In the genomic region with DNA sequence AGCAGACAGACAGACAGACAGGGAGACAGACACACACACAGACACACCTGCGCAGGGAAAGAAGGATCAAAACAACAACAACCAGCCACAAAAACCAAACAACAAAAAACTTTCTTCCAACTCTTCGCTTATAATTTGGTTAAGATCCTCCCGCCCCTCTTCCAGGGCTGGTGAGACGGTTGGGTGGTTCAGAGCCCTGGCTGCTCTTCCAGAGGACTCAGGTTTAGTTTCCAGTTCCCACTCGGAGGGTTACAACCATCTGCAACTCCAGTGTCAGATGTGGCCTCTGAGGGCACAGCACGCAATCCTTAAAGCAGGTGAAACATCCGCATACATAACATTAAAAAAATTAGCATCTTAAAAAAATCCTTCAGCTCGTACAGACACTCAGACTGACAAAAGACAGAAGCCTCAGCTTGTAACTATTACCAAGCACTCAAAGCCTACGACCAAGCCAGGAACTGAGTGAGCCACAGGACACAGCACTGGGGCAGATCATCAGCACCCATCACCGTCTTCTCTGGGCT, we compare ENCODE assay signal across 21 mouse cellular contexts. TPM values are rescaled to one million over a fixed set of nuclear protein-coding genes. Genes with fewer than 3 reads are reported as not detected.
DNase-seq lines count a peak whose midpoint lies in the region; ATAC-seq and TF ChIP-seq lines count a peak whose summit lies in the region.
"Had no signal": no experiment of that assay in that cellular context is flagged by ENCODE, and none has a peak within 500 bp of the region (broad histone marks: within the 10 kb centered on the region; RNA-seq: fewer than 3 reads in every experiment).

No protein-coding gene starts in this region.

- H3K4me2 ChIP-seq in liver, embryonic 14.5 days (ENCODE audit: low read depth) = peak overlapping the region; percentile 79
- H3K4me2 ChIP-seq: forebrain, embryonic 15.5 days; stomach, embryonic 15.5 days had no signal

- peaks cover 92% of the 10 kb centered on the region for H3K36me3 ChIP-seq in erythroblast, embryonic 14.5 days (ENCODE audit: control insufficient read depth)
- H3K36me3 ChIP-seq in liver, embryonic 14.5 days (replicated peaks; ENCODE audit: control insufficient read depth, insufficient read depth, low read depth) = peaks cover 34% of the 10 kb centered on the region

- no peaks in the 10 kb centered on the region for H3K9me3 ChIP-seq in erythroblast, embryonic 14.5 days (ENCODE audit: control insufficient read depth, low read length)
- no peaks in the 10 kb centered on the region for H3K9me3 ChIP-seq in liver, embryonic 14.5 days (ENCODE audit: control insufficient read depth, low read length)
- H3K9me3 ChIP-seq: forebrain, embryonic 15.5 days; stomach, embryonic 15.5 days had no signal

- H3K4me1 ChIP-seq in erythroblast, embryonic 14.5 days (ENCODE audit: control insufficient read depth) = peaks cover 91% of the 10 kb centered on the region
- peaks cover 51 to 57% of the 10 kb centered on the region in 2 experiments for H3K4me1 ChIP-seq in liver, embryonic 14.5 days (replicated peaks; ENCODE audit: control insufficient read depth in 2 of 2, insufficient read depth in 2 of 2, low read length in 1 of 2)

- H3K27ac ChIP-seq in liver, embryonic 14.5 days = peak overlapping the region; percentile 79

- DNase-seq in kidney, adult 18-20 months = peak; percentile 46
- DNase-seq in kidney, postnatal 10 days = no peak
- peak; percentile 43 for DNase-seq in kidney, adult 9 months
- DNase-seq in liver, embryonic 14.5 days (ENCODE audit: low read depth in 3 of 3, low spot score in 3 of 3) = no peak
- no peak for DNase-seq in ovary, adult 18-20 months (ENCODE audit: low spot score)
- DNase-seq in T-cell, adult 2 months (ENCODE audit: low spot score) = no peak
- DNase-seq: cerebellum, postnatal 10 days; heart, adult 18-20 months; lung, postnatal 36 days had no signal

- no peak for TF ChIP-seq EP300 in liver, embryonic 14.5 days (IDR thresholded peaks at IDR 0.05; ENCODE audit: low read depth)

- peak overlapping the region; percentile 72 for H3K4me3 ChIP-seq in erythroblast, embryonic 14.5 days (replicated peaks)
- peak overlapping the region; percentile 55 to 69 for H3K4me3 ChIP-seq in liver, embryonic 14.5 days (ENCODE audit: insufficient read depth in 1 of 2, low read depth in 2 of 2, low read length in 2 of 2)
- H3K4me3 ChIP-seq: forebrain, embryonic 15.5 days; stomach, embryonic 15.5 days had no signal

- WGBS in liver, embryonic 14.5 days (ENCODE audit: insufficient replicate concordance) = 80% methylated on average over 10 of the region's 10 CpGs

- TF ChIP-seq CTCF in liver, embryonic 14.5 days (IDR thresholded peaks at IDR 0.05; ENCODE audit: low read depth) = no peak

- ATAC-seq in erythroblast, adult 5-6 weeks (replicated peaks; ENCODE audit: low FRiP score, poor library complexity, severe bottlenecking) = no peak
- no peak for ATAC-seq in liver, embryonic 14.5 days (ENCODE audit: insufficient read depth)
- ATAC-seq: forebrain, embryonic 15.5 days; hindbrain, embryonic 16.5 days had no signal

- H3K9ac ChIP-seq in liver, embryonic 14.5 days (replicated peaks) = peak overlapping the region; percentile 73
- H3K9ac ChIP-seq: forebrain, embryonic 15.5 days; stomach, embryonic 15.5 days had no signal

- H3K27me3 ChIP-seq in erythroblast, embryonic 14.5 days (ENCODE audit: control insufficient read depth) = no peaks in the 10 kb centered on the region
- no peaks in the 10 kb centered on the region for H3K27me3 ChIP-seq in liver, embryonic 14.5 days (ENCODE audit: control insufficient read depth, insufficient read depth, low read length)
- H3K27me3 ChIP-seq: forebrain, embryonic 15.5 days; stomach, embryonic 15.5 days had no signal

RNA-seq across cellular contexts. Expression of gene Ssh1, which starts 22.2 kb away (rescaled TPM):
- 3.3 TPM in 2 replicates for polyA plus RNA-seq in erythroblast, embryonic 14.5 days (2012)
- 55.9 and 63.5 TPM in 2 replicates for total RNA-seq in erythroblast, adult 5-6 weeks (2015; ENCODE audit: low replicate concordance)
- 60.6 and 63.8 TPM in 2 replicates for total RNA-seq in erythroblast, adult 5-6 weeks (2017; ENCODE audit: low replicate concordance)
- polyA plus RNA-seq in liver, embryonic 14.5 days (2012; rRNA removed) = 4.8 and 4.9 TPM in 2 replicates
- polyA plus RNA-seq in liver, embryonic 14.5 days (2014; fragmentation: Nextera tagmentation; extraction: Ambion mirVana) = 6.7 TPM in 2 replicates

RNA-seq across cellular contexts. Expression of gene Dao, which starts 32.0 kb away (rescaled TPM):
- not detected in 2 replicates for polyA plus RNA-seq in erythroblast, embryonic 14.5 days (2012)
- not detected in 2 replicates for total RNA-seq in erythroblast, adult 5-6 weeks (2015; ENCODE audit: low replicate concordance)
- total RNA-seq in erythroblast, adult 5-6 weeks (2017; ENCODE audit: low replicate concordance) = not detected in 2 replicates
- not detected in 2 replicates for polyA plus RNA-seq in liver, embryonic 14.5 days (2012; rRNA removed)
- not detected in 2 replicates for polyA plus RNA-seq in liver, embryonic 14.5 days (2014; fragmentation: Nextera tagmentation; extraction: Ambion mirVana)
- total RNA-seq: gastrocnemius, adult 18-20 months; heart, adult 18-20 months; heart, postnatal 25 days; layer of hippocampus, postnatal 10 days; left cerebral cortex, postnatal 36 days; liver, adult 2 months; midbrain, postnatal 0 days had no signal
- polyA plus RNA-seq: forebrain, embryonic 15.5 days; hindbrain, embryonic 16.5 days; liver, adult 2 months; midbrain, postnatal 0 days; neural tube, embryonic 11.5 days had no signal

Comparison
In these comparisons a context has a peak if more than half of its experiments do, and no peak if none do; other contexts are left out.
1. DNase-seq: peak in kidney, adult 18-20 months (single experiment) and kidney, adult 9 months (single experiment); none in kidney, postnatal 10 days (single experiment), liver, embryonic 14.5 days (0 of 3), ovary, adult 18-20 months (single experiment) and T-cell, adult 2 months (single experiment).